Mouse (Mus musculus) kidney, adult 8-10 months (tissue): ENCODE measurements at regions not wholly inside any gene's neighbourhood (a gene's known extent, or its start where the extent isn't known, plus 50 kb on each side); places are given as distances from the start of the nearest gene placed in this dataset.

Experiments
- DNase-seq, 2 experiments: peaks; one replicate each; pipeline ENCODE4 v3.0.0; 2022

DNA sequence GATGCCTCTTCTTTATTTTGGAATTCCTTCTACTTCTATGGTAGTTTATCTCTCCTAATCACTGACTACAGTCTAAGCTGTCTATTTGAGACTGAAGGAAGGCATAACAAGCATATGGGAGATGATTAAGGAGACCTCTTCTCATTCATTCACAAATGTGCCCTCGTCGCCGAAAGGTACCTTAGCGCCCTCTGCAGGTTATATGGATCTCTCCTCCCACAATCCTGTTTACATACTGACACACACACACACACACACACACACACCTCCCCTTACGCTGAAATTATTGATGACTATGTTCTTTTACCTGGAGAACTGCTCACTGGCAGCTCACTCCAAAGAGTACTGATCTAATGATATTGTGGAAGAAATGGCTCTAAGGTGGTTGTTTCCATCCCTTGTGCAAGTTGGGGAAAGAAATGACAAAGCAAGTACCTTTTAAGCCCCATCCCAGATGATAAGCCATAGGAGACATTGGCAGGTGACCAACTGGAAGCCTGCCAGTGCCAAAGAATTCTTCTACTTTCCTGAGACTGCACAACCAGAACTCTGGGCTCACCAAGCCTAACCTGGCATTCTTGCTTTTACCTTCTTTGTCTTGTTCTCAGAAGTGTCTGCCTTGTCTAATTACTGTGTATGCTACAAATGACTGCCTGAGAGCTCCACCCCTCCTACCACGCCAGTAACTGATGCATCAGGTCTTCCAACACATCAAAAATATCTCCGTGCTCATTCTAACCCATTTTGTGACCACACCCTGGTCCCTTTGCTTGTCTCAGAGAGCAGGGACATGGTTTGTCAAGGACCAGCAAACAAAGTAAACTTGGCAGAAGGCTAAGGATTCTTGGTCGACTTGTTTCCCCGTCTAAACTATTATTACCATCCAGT, 227.8 kb upstream of the Adgrl2 start:
- DNase-seq, result peak in 1 of 2 experiments; percentile 25

DNA sequence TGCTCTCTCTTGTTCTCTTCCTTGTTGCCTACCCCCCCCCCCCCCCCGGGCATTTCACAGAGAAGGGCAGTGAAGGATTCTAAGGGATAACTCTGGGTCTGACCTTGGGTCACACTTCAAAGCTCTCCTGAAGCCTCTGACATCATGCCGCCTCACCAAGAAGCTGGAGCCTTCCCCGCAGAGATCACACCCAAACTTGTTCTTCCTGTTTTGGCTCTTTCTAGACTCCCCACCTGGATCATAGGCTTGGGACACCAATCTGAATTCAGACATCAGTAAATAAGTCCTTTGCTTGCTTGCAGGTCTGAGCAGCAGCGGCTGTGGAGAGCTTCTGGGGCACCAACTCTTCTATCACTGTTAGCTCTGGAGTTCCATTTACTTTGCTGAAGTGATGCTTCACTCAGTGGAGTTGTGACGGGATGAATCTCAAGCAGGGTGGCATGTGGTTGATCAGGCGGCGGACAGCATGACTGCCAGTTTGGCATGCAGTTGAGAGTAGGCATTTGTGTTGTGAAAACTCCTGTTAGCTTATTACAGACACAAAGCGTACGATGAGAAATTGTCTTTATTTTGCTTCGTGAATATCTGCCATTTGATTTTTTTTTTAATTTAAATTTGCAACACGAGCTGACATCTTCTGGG, 226.5 kb upstream of the Adgrl2 start:
- DNase-seq, result no peak

DNA sequence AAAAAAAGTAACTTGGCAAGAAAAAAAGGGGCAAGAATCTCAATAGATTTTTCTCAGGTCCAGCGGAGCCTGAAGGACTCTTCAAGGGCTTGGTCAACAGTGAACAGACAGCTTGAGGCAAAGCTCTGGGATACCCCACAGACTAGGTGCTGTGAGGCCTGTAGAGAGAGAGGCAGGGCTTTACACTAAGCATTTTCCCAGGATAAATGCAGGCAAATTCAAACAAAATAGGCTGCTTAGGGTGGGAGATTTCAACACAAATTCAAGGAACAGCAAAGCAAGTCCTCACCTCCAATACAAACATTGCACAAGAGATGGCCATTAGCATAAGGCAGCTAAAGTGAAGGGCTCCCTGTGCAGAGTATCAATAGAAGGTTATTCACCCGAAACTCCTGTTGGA, 225.3 kb upstream of the Adgrl2 start:
- DNase-seq, result peak; percentile 33 to 41

DNA sequence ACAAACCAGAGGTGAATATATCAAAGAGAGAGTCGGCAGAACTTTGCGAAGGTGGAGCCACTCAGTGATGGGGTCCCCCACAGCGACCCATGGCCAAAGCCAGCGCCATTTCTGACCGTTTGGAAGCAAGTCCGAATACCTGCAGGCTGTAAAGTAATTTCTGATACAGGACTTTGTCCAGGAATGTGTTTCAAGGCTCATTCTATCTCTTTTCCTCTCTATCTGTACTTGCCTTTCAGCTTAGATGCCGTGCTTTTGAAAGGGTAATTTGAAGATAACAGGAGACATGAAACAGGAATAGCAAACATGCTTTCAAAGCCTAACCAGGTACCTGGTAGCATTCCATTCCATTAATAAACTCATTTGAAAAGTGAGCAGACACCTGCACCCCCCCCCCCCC, 221.6 kb upstream of the Adgrl2 start:
- no peak for DNase-seq

DNA sequence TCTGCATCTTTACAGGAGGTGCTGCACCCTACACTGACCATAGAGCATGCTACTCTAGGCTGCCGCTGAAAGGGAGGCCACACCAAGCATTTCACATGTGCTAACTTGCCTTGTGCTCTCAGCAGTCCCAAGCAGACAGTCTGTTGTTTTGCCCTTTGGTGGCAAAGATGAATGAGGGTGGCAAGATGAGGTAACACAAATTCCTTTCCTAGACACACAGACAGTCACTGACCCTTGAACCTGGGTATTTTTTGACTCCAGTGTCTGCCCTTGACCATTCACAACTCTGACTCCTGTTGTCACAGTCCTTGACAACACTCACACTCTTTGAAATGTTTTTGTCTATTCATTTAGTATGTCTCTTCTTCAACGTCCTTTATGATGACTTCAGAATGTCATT, 218.9 kb upstream of the Adgrl2 start:
- no peak for DNase-seq

DNA sequence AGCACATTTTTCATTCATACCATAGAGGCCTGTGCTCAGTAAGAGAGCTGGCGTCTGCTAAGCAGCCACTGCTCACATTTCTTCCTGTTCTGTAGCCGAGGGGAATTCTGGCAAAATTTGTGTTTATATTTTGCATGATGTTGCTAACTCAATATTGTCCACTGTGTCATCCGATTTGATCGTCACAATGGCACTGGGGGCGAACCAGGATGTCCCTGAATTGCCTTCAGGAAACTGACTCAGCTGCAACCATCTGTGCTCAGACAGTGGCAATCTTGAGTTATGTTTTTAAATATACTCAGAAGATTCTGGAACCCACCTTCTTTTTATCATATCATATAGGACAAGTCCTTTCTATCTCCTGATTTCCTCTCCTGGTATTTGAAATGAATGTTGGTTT, 213.1 kb upstream of the Adgrl2 start:
- no peak for DNase-seq

DNA sequence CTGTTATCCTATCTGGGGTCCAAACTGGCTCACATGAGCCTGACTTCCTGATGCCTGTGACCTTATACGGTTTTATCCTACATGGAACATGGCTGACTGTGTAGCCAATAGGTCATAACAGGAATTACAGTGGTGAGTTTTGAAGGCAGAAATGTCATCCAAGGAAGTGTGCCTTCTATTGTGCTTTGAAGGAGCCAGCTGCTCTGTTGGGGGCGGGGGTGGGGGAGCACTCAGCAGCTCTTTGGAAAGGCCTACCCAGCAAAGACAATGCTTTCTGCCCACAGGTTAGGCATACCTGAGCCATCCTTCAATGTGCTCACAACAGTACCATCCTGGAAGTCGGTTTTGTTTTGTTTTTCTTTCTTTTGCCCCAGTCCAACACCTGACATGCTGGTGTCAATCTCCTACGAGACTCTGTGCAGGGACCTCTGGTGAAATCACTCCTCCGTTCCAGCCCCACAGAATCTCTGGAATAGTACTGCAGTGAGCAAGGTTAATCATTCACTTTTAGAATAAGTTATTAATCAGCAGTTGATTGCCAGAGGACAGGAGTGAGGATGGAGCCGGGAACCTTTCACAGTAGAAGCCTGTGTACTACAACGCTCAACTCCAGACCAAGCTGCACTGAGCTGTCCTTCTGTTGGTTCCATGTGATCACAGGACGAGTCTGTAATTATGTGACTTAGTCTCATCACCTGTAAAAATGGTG, 206.3 kb upstream of the Adgrl2 start:
- peak; percentile 70 to 85 for DNase-seq

DNA sequence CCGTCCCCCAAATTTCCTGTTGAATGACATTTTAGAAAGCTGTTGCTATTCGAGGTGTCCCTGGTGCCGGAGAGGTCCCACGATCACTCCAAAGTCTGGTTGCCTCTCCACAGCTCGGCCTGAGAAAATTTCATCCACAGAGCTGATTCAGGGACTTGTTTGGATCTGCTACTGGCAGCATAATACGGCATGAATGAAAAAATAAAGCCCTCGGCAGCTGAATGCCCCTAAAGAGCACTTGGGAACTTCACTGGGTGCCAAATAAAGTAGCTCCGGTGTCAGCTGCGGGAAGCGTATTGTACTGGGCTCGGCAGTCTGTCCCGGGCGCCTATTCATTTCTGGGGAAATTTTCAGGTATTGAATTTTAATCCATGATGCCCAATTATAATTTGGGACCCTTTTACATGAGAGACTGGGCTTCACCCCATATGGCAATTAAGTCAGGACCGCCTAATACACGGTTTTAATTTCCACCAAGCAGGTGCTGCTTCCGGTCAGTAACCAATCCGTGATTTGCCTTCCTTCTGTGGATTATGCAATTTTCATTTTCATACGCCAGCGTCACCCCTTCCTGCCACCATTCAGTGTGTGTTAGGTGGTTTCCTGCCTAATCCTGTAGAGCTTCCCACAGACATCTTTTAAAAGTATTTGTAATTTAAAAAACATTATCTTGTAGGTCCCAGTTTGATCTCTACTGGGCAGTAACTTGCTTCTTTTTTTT, 200.7 kb upstream of the Adgrl2 start:
- DNase-seq, result no peak

DNA sequence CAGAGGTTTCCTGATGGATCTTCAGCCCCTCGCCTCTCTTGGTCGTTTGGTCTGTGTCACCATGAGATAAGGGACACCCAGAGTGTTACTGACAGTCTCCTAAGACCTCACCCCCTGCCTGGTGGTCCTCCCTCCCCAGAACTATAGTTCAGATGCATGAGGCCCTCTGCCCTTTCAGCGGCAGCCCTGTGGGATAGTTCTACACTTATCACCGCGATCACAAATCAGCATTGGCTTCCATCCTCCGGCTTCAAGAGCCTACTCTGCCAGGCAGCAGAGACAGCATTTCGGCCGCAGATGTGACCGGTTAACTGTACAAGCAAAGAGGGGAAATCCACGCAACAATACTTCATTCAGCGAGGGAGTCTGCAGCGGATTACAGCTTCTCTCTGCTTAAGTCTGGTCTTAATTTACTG, 193.8 kb upstream of the Adgrl2 start:
- DNase-seq, result no peak

DNA sequence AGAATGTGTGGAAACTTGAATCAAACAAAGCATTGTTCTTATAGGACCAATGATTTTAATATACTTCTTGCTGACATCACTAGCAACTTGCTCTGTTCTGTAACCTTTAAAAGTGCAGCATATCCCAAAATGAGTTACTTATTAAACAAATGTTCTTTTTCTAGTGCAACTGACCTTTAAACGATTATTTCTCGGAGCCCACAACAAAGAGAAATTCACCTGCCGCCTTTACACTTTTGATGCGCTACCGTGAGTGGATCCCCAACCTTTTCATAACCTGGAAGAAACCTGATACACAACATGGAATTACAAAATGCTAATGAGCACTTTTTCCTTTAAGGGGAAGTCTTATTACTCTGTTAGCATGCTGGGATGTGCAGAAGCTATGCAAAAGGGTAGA, 191.7 kb upstream of the Adgrl2 start:
- peak; percentile 31 to 39 for DNase-seq

DNA sequence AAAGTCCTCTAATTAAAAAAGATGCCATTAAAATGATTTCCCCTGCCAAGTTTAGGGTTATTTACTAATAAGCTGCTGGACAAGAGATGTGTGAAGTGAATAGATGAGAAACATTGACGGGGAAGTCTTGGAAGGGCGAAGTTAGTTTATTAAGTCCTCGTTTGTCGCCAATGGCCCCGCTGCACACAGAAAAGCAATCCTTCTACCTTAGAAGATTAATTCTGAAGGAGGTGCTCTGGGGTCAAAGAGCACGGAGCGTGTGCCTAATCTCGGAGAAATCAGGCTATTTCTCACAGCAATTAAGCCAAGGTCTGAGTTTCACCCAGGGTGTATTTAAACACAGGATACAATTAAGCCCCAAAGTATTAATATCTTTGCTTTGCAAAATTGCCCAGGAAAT, 189.8 kb upstream of the Adgrl2 start:
- DNase-seq, result peak in 1 of 2 experiments; percentile 14

DNA sequence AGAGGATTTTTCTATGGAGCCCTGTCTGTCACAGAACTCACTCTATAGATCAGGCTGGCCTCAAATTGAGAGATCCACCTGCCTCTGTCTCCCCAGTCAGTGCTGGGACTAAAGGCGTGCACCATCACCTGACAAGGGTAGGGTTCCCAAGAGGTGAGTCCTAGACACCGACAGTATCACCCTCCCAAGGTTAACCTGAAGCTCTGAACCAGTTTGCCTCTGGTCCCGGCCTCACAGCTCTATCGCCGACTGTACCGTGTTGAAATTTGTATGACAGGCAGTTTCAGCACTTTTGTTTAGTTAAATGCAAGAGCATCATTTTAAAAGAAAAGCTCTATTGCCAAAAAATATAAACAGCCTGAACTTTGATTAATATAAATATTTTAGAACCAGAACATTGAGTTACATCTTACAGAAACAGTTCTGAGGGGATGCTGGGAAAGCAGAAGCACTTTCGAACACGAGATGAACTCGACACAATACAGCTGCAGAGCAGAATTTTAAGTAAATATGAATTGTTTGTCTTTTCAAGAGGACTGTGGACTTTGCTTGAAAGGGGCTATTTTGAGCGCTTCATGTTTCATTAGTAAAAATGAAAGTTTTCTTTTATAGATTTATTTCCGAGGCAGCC, 189.2 kb upstream of the Adgrl2 start:
- DNase-seq, result no peak

DNA sequence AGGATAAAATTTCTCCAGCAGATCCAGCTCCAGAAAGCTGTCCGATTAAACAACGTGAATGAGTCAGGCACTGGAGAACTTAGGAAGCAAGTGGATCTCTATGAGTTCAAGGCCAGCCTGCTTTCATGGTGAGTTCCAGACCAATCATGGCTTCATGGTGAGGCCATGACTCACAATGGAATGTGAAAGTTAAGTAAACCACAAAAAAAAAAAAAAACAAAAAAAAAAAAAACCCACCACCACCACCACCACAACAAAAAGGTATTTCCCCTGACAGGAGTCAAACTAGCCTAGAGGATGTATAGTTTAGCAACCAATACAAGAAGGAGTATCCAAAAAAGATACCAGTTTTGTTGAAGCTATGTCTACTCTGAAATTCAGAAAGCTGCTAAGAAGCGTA, 188.5 kb upstream of the Adgrl2 start:
- no peak for DNase-seq

DNA sequence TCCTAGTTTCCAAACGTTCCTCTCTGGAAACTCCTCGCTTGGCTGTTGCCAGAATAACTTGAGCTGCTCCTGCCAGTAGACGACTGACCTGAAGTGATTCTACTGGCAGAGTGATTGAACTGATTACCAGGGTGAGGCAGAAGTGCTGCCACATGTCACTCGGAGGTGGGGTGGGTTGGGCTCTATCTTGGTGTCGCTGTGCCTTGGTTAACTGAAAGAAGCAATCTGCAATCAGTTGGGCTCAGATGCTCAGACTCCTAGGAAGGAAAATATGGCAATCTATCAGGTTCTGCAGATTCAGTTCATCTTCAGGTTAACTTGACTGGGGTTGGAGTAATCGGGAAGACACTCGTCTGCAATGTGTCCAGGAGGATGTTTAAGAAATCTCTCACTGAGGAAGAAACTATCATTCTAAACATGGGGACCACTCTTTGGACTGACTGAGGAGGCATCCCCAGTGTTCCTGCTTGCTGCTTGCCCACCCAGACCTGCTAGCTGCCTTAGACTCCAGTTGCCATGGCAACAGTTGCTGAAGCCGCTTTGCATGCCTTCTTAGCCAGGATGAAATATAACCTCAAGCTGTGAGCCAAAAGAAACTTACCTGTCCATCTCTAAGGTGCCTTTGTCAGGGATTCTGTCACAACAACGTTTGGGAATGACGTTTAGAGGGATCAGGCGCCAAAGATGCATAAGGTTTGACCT, 184.5 kb upstream of the Adgrl2 start:
- DNase-seq, result no peak

DNA sequence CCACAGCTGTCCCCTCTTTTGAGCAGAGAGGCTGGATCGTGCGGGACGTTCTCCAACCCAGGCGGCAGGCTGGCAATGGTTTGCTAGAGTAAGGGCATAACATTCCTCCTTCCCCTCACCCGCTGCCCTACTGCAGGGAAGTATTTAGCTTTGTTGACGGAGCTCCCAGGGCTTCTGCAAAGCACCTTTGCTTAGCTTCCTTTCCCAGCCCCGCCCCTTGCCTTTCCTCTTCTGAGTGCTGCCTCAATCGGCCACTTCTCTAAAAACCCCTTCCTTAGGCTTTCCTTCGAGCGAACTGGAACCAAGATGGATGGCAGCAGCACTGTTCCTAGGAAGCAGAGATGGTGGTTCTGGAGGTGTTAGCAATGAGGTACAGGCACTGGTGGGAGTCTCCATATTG, 183.2 kb upstream of the Adgrl2 start:
- no peak for DNase-seq

DNA sequence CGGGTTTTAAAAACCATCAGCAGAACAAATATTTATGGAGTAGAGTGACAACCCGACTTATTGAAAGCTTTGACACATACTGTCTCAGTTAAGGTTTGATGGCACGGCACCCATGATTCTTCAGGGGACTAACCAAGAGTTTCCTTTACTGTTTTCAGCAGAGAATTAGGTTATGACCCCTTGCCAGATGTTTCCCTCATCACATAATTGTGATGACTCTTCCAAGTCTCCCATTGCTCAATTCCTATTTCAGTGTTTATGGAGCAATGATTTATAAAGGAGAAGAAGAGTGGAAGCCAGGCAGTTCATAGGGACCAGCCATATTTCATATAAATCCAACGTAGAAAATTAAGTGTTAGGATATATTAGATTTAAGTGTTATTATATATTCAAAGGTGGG, 181.4 kb upstream of the Adgrl2 start:
- DNase-seq, result no peak

DNA sequence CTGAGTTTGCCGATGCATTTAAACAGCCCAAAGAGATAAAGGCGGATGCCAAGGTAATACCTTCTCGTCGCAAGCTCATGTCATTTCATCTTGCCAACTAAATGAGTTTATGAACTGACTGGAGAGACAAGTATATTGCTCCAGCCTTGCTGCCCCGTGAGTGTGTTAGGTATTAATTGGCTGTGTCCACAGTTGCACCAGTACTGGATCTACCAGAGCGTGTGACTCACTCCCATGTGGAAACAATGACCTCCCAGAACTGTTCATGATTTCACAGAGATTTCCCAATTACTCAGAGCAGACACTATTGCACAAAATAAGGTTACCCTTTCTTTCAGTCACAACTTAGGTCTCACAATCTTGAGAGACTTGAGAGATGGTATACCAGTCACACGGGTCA, 179.8 kb upstream of the Adgrl2 start:
- DNase-seq, result no peak

DNA sequence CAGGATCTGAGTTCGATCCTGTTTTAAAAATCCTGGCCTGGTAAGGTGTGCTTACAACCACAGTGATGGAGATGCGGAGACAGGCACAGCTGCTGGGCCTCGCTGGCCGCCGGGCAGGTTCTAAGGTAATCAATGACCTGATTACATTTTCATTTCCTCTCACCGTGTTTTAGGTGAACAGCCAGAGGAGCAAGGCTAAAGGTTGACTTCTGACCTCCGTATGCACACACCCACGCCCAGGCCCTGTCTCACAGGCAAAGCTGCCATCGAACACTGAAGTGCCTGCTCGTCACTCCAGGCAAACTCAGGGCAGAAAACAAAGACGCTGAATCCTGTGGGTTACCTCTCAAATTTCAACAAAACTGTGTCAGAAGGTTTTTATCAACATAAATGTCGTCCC, 179.1 kb upstream of the Adgrl2 start:
- no peak for DNase-seq

DNA sequence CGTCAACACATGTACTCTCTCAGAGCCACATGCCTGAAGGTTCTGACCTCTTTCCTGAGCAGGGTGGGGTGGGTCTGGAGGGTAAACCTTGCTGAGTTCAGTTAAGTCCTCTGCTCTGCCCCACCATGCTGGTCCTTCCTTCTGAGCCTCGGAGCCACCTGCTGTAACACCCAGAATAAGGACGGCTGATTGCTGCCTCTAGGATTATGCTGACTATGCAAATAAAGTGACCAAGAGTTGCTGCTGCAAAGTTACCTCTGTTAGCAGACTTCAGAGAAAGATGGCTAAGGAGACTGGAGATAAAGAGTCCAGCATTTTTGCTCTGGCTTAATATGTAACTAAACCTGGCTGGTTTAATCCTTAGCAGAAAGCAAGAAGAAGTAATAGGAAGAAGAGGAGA, 177.6 kb upstream of the Adgrl2 start:
- DNase-seq, result peak in 1 of 2 experiments; percentile 34

DNA sequence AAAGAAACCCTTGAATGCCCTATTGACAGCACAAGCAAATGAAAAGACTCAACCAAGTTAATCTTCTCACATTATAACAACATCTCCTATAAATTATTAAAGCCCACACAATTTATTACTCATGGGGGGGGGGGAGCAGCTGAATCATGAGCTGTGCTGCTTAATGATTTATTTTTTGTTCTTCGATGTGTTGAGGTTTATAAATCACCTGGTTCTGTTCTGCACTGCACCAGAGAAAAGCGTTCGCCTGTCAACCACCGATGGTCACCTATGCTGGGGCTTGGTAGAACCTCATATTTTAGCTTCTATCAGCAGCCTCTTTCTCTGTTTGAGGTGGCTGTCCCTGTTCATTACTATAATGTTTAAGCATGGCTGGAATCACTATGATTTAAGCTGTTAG, 174.4 kb upstream of the Adgrl2 start:
- DNase-seq, result no peak

DNA sequence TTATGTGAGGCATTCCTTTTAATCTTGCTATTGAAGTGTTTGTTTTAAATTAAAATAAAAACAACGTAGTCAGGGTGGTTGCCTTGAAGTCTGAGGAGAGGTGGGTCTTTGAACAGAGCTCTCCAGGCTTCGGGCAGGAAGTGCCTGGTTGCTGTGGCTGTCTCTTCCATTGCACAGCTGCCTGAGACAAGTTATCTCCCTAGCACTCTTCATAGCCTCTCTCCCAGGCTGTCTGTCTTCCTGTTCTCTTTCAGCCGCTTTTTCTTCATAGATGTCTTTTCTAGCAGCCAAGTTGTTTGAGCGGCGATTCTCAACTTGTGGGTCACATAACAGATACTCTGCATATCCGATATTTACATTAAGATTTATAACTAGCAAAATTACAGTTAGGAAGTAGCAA, 173.2 kb upstream of the Adgrl2 start:
- DNase-seq, result no peak

DNA sequence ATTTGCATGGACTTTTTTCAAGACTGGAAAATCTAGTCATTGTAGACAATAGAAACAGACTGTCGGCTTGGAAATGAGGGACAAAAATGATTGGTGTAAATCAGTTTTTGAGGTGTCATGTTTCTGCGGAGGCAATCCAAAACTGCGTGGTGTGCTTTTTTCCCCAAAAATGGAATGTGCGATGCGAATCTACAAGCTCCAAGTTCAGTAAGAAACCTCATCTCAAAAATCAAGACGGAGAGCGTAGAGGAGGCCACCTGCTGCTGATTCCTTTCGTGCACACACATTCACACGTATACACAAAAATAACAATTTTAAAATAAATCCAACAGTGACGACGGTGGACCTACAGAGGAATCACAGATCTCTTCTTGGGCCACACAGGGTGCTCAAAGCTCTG, 170.5 kb upstream of the Adgrl2 start:
- DNase-seq, result no peak
